In the genomic region with DNA sequence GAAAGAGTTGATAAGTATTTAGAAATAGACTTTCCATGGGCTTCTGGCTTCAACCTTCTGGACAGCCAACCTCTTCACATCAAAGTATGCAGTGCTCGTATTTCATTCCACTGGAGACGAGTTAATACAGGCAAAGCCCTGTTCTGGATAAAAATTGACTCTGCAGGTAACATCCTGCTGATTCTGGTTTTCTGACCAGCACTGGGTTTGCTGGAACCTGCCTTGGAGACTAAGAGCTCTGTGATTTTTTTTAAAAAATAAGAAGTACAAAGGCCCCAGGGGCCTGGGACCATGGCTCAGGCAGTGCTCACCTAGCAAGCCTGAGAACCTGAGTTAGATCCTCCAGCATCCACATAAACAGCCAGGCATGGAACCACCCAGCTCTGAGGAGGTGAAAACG, we compare ENCODE assay signal across 18 mouse cellular contexts.
DNase-seq lines count a peak whose midpoint lies in the region; ATAC-seq and TF ChIP-seq lines count a peak whose summit lies in the region.
"Had no signal": no experiment of that assay in that cellular context is flagged by ENCODE, and none has a peak within 500 bp of the region (broad histone marks: within the 10 kb centered on the region; RNA-seq: fewer than 3 reads in every experiment).

No protein-coding gene starts in this region.

- peak overlapping the region; percentile 84 for H3K27ac ChIP-seq in heart, embryonic 12.5 days (ENCODE audit: poor library complexity, severe bottlenecking)
- peak overlapping the region; percentile 19 for H3K27ac ChIP-seq in lung, embryonic 14.5 days (ENCODE audit: low read depth)
- H3K27ac ChIP-seq: forebrain, embryonic 13.5 days; hindbrain, embryonic 14.5 days; liver, embryonic 12.5 days; macrophage; midbrain, embryonic 12.5 days; neural tube, embryonic 13.5 days had no signal

- H3K36me3 ChIP-seq in heart, embryonic 12.5 days, result no peaks in the 10 kb centered on the region
- no peaks in the 10 kb centered on the region for H3K36me3 ChIP-seq in lung, embryonic 14.5 days (ENCODE audit: insufficient read depth)
- H3K36me3 ChIP-seq: embryonic facial prominence, embryonic 10.5 days; liver, embryonic 12.5 days; midbrain, embryonic 12.5 days; neural tube, embryonic 13.5 days had no signal

- H3K9ac ChIP-seq in heart, embryonic 12.5 days, result peak overlapping the region; percentile 52; the same call in 1 of the 2 replicates
- no peak overlapping the region for H3K9ac ChIP-seq in lung, embryonic 14.5 days
- H3K9ac ChIP-seq: forebrain, embryonic 13.5 days; hindbrain, embryonic 14.5 days; liver, embryonic 12.5 days; midbrain, embryonic 12.5 days; neural tube, embryonic 13.5 days had no signal

- 0 out of 2 replicates have a peak, but pooled peaks cover 5% of the 10 kb centered on the region for H3K9me3 ChIP-seq in heart, embryonic 12.5 days (replicated peaks)
- H3K9me3 ChIP-seq in lung, embryonic 14.5 days (ENCODE audit: low read depth, low read length), result no peaks in the 10 kb centered on the region
- H3K9me3 ChIP-seq: liver, embryonic 12.5 days had no signal

- 26% methylated on average over 3 of the region's 3 CpGs for WGBS in heart, embryonic 12.5 days
- 38% methylated on average over 3 of the region's 3 CpGs for WGBS in lung, embryonic 14.5 days

- no peak for TF ChIP-seq CTCF in lung, embryonic 14.5 days (IDR thresholded peaks at IDR 0.05; ENCODE audit: low read depth)

- peak overlapping the region; percentile 55 for H3K4me2 ChIP-seq in heart, embryonic 12.5 days
- H3K4me2 ChIP-seq in lung, embryonic 14.5 days, result peak overlapping the region; percentile 3; the same call in 1 of the 2 replicates
- H3K4me2 ChIP-seq: forebrain, embryonic 13.5 days; hindbrain, embryonic 14.5 days; liver, embryonic 12.5 days; midbrain, embryonic 12.5 days; neural tube, embryonic 13.5 days had no signal

- ATAC-seq in heart, embryonic 12.5 days (ENCODE audit: insufficient number of reproducible peaks, low FRiP score), result no peak
- ATAC-seq in lung, embryonic 14.5 days (ENCODE audit: insufficient read depth), result no peak
- ATAC-seq: forebrain, embryonic 13.5 days had no signal

- H3K27me3 ChIP-seq in heart, embryonic 12.5 days (replicated peaks), result no peaks in the 10 kb centered on the region
- no peaks in the 10 kb centered on the region for H3K27me3 ChIP-seq in lung, embryonic 14.5 days (ENCODE audit: insufficient read depth, low read length)
- H3K27me3 ChIP-seq: forebrain, embryonic 13.5 days; liver, embryonic 12.5 days; neural tube, embryonic 13.5 days had no signal

- no peak for DNase-seq in heart, postnatal 10 days
- no peak for DNase-seq in lung, embryonic 14.5 days
- no peak for DNase-seq in lung, postnatal 25 days (ENCODE audit: low spot score)
- peak; percentile 71 to 84 for DNase-seq in kidney, adult 8-10 months
- DNase-seq in kidney, postnatal 14 days, result peak; percentile 74
- no peak for DNase-seq in gastrocnemius, postnatal 25 days
- DNase-seq in layer of hippocampus, postnatal 14 days (ENCODE audit: low spot score in 2 of 2), result no peak
- DNase-seq: cerebellum, postnatal 36 days; gastrocnemius, postnatal 14 days; thymus, postnatal 36 days had no signal

- intact Hi-C loops in heart, postnatal 10 days (cut with DNase I), result loop anchor here (2.0 to 5.0 kb wide), 3 partner anchors 43 to 200 kb away; no protein-coding TSS in a partner anchor

- H3K4me1 ChIP-seq in heart, embryonic 12.5 days (replicated peaks), result peaks cover 42% of the 10 kb centered on the region
- H3K4me1 ChIP-seq in lung, embryonic 14.5 days (ENCODE audit: insufficient read depth), result peaks cover 6% of the 10 kb centered on the region; the same call in 1 of the 2 replicates

- H3K4me3 ChIP-seq in heart, embryonic 12.5 days, result no peak overlapping the region
- H3K4me3 ChIP-seq in lung, embryonic 14.5 days (ENCODE audit: low read depth, low read length), result no peak overlapping the region
- H3K4me3 ChIP-seq: embryonic facial prominence, embryonic 10.5 days; forebrain, embryonic 13.5 days; liver, embryonic 12.5 days; midbrain, embryonic 12.5 days; neural tube, embryonic 13.5 days had no signal

Comparison
In these comparisons a context has a peak if more than half of its experiments do, and no peak if none do; other contexts are left out.
1. DNase-seq: peak in kidney, adult 8-10 months (2 of 2) and kidney, postnatal 14 days (single experiment); none in heart, postnatal 10 days (0 of 2), lung, embryonic 14.5 days (single experiment), lung, postnatal 25 days (single experiment), gastrocnemius, postnatal 25 days (single experiment) and layer of hippocampus, postnatal 14 days (0 of 2).